Mouse (Mus musculus): ENCODE results near the gene Olfr430. TPM values are rescaled to one million over a fixed set of nuclear protein-coding genes. Genes with fewer than 3 reads are reported as not detected.

Gene Olfr430
- polyA plus RNA-seq, 1 experiment from 2014 or later, result not detected

DNA sequence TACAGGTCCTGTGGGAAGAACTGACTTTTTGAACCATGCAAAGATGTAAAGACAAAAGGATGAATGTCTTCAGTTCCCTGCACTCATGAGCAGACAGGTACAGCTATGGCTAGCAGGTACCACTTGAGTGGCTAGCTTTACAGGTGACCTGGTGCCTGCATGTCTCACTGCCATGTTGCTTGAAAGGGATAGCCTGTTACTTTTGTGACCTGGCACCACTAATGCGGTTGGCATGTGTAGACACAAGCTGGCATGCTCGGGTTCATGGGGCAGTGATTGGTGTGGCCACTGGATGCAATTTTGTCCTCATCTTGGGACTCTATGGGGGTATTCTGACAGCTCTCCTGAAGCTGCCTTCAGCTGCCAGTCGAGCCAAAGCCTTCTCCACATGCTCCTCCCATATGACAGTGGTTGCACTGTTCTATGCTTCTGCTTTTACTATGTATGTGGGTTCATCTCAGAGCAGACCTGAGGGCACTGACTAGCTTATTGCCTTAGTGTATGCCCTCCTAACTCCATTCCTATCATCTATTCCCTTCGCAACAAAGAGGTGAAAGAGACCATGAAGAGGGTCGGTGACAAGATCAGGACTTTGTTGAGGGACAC, 14.4 kb upstream of the Olfr430 start:
- no peak overlapping the region for H3K27ac ChIP-seq
- no peaks in the 10 kb centered on the region for H3K27me3 ChIP-seq (replicated peaks)
- no peaks in the 10 kb centered on the region for H3K36me3 ChIP-seq (replicated peaks)
- no peak overlapping the region for H3K4me3 ChIP-seq
- H3K9me3 ChIP-seq, result no peaks in the 10 kb centered on the region
- no peak for ATAC-seq (replicated peaks)
- H3K4me2 ChIP-seq, result no peak overlapping the region
- WGBS, result 84% methylated on average over 5 of the region's 5 CpGs
- H3K4me1 ChIP-seq, result no peaks in the 10 kb centered on the region
- H3K9ac ChIP-seq, result no peak overlapping the region

- Histone ChIP-seq H3K27ac (no peak overlapping the region), H3K4me2 (no peak overlapping the region), H3K4me1 (no peaks in the 10 kb centered on the region), H3K9ac (no peak overlapping the region), H3K36me3 (replicated peaks) (no peaks in the 10 kb centered on the region), H3K4me3 (no peak overlapping the region), H3K27me3 (replicated peaks) (no peaks in the 10 kb centered on the region), H3K9me3 (no peaks in the 10 kb centered on the region)
- 89% methylated on average over 3 of the region's 3 CpGs for WGBS
- ATAC-seq (replicated peaks), result no peak
Observed at GRCm38 (mm10) chr1:174052981-174053380, 13.4 kb upstream of the Olfr430 start.

- Histone ChIP-seq H3K4me1 (no peaks in the 10 kb centered on the region), H3K9me3 (no peaks in the 10 kb centered on the region), H3K4me3 (no peak overlapping the region), H3K27me3 (replicated peaks) (no peaks in the 10 kb centered on the region), H3K27ac (no peak overlapping the region), H3K4me2 (no peak overlapping the region), H3K9ac (no peak overlapping the region), H3K36me3 (replicated peaks) (no peaks in the 10 kb centered on the region)
- ATAC-seq (replicated peaks), result no peak
- 72% methylated on average over 2 of the region's 2 CpGs for WGBS
Observed at GRCm38 (mm10) chr1:174055248-174055647, 11.2 kb upstream of the Olfr430 start.

DNA sequence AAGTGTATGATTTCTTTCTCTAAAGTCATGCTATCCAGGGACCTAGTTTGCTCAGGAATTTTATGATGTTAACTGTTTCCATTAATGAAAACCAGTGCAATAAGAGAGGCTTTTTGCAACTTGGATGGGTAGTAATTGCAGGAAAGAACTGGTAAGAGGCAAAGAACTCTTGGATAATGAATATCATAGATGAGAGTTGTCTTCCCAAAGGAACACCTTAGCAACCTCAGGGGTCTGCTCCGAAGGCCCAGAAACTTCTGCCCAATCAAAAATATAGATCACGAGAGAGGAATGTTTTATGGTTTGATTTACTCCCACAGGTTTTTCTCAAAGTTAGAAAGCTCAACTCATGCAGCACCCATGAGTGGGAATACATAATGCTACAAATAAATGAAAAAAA, 17.6 kb downstream of the Olfr430 start, which contains the start of gene Olfr429:
Olfr429 (plus strand) TSS at position 301 of the 400 bp plus-strand sequence.
- Histone ChIP-seq H3K36me3 (replicated peaks) (no peaks in the 10 kb centered on the region), H3K4me2 (no peak within 1 kb of the TSS), H3K9me3 (no peaks in the 10 kb centered on the region), H3K27me3 (replicated peaks) (no peaks in the 10 kb centered on the region), H3K4me3 (no peak within 1 kb of the TSS), H3K4me1 (no peaks in the 10 kb centered on the region), H3K9ac (no peak within 1 kb of the TSS), H3K27ac (no peak within 1 kb of the TSS)
- no peak for ATAC-seq (replicated peaks)
- 91% methylated on average over 2 of the region's 2 CpGs for WGBS

DNA sequence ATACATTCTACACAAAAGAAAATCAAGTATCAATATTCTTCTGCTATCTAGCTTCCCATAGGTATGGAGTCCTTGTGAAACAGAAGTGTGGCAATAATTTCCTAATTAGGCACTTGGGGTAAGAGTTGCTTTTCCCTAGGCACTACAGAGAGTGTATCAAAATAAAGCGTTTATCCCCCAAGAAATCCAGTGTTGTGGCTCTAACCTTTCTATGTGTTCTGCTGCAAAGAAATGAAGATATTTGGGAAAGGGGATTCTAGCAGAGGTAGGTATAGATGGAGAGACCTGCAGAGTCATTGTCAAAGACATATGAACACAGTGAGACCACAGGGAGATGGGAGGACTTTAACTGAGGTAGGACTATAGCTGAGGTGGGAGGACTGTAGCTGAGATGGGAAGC, 30.2 kb downstream of the Olfr430 start, which contains the start of gene Olfr427:
Olfr427 (plus strand) TSS at position 301 of the 400 bp plus-strand sequence.
- no peaks in the 10 kb centered on the region for H3K27me3 ChIP-seq (replicated peaks)
- H3K4me2 ChIP-seq, result no peak within 1 kb of the TSS
- no peaks in the 10 kb centered on the region for H3K36me3 ChIP-seq (replicated peaks)
- H3K9ac ChIP-seq, result no peak within 1 kb of the TSS
- H3K9me3 ChIP-seq, result no peaks in the 10 kb centered on the region
- WGBS, result 88% methylated on average over 1 of the region's 1 CpGs
- no peak within 1 kb of the TSS for H3K4me3 ChIP-seq
- no peak for ATAC-seq (replicated peaks)
- H3K27ac ChIP-seq, result no peak within 1 kb of the TSS
- H3K4me1 ChIP-seq, result no peaks in the 10 kb centered on the region

DNA sequence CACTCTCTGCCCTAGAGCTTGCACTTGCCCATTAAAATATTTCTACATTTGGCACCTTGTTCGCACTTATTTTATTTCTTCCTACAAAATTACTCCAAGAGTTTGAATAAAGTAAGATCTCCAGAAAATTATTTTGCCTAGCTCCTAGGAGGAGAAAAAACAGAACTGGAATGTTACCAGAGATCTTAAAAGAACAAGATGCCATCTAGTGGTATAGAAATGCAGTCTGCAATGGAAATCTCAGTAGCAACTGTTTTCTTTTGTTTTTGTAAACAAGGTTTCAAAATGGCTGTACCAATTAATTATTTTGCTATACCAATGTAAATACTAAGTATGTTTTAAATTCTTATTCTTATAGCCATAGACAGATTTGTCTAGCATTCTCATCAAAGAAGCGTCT, 37.3 kb downstream of the Olfr430 start:
- Histone ChIP-seq H3K9me3 (no peaks in the 10 kb centered on the region), H3K4me1 (no peaks in the 10 kb centered on the region), H3K27ac (no peak overlapping the region), H3K9ac (no peak overlapping the region), H3K36me3 (replicated peaks) (no peaks in the 10 kb centered on the region), H3K27me3 (replicated peaks) (no peaks in the 10 kb centered on the region), H3K4me2 (no peak overlapping the region), H3K4me3 (no peak overlapping the region)
- 65% methylated on average over 2 of the region's 2 CpGs for WGBS
- no peak for ATAC-seq (replicated peaks)

- H3K4me1 ChIP-seq, result no peaks in the 10 kb centered on the region
- ATAC-seq (replicated peaks), result no peak
- WGBS, result 54% methylated on average over 2 of the region's 2 CpGs
Observed at GRCm38 (mm10) chr1:174121062-174121461, 54.7 kb downstream of the Olfr430 start, which contains the start of gene Olfr231. Gene Olfr231, minus strand, starts transcription at chr1:174121162.

More at GRCm38 (mm10) chr1:174121062-174121461, 54.7 kb downstream of the Olfr430 start, which contains the start of gene Olfr231:
- Histone ChIP-seq H3K4me2 (no peak within 1 kb of the TSS), H3K9me3 (no peaks in the 10 kb centered on the region), H3K9ac (no peak within 1 kb of the TSS), H3K27me3 (replicated peaks) (no peaks in the 10 kb centered on the region), H3K27ac (no peak within 1 kb of the TSS), H3K4me3 (no peak within 1 kb of the TSS), H3K36me3 (replicated peaks) (no peaks in the 10 kb centered on the region)

Other genes with a start within 250 kb of the Olfr430 start
- gene Ifi211, start 153.6 kb upstream of the Olfr430 start, polyA plus RNA-seq (2015; fragmentation: Nextera tagmentation; extraction: Ambion mirVana), result 0.39 and 0.70 TPM in 2 replicates
- gene Mndal, start 124.1 kb upstream of the Olfr430 start, polyA plus RNA-seq (2015; fragmentation: Nextera tagmentation; extraction: Ambion mirVana), result 0.76 and 0.79 TPM in 2 replicates
- 0.46 and 0.68 TPM in 2 replicates for gene Ifi203, start 123.9 kb upstream of the Olfr430 start, polyA plus RNA-seq (2015; fragmentation: Nextera tagmentation; extraction: Ambion mirVana)
- not detected in 2 replicates for gene Ifi202b, start 83.9 kb upstream of the Olfr430 start, polyA plus RNA-seq (2015; fragmentation: Nextera tagmentation; extraction: Ambion mirVana)
- gene Ifi205, start 34.8 kb upstream of the Olfr430 start, polyA plus RNA-seq (2015; fragmentation: Nextera tagmentation; extraction: Ambion mirVana), result 0.17 and 0.28 TPM in 2 replicates
- gene Olfr433, start 25.9 kb upstream of the Olfr430 start, polyA plus RNA-seq (2015; fragmentation: Nextera tagmentation; extraction: Ambion mirVana), result not detected in 2 replicates
- gene Olfr432, start 17.4 kb upstream of the Olfr430 start, polyA plus RNA-seq (2015; fragmentation: Nextera tagmentation; extraction: Ambion mirVana), result not detected in 2 replicates
- not detected in 2 replicates for gene Olfr429, start 17.7 kb downstream of the Olfr430 start, polyA plus RNA-seq (2015; fragmentation: Nextera tagmentation; extraction: Ambion mirVana)
- gene Olfr427, start 30.3 kb downstream of the Olfr430 start, polyA plus RNA-seq (2015; fragmentation: Nextera tagmentation; extraction: Ambion mirVana), result not detected in 2 replicates
- gene Olfr231, start 54.6 kb downstream of the Olfr430 start, polyA plus RNA-seq (2015; fragmentation: Nextera tagmentation; extraction: Ambion mirVana), result not detected in 2 replicates
- not detected in 2 replicates for gene Olfr424, start 64.9 kb downstream of the Olfr430 start, polyA plus RNA-seq (2015; fragmentation: Nextera tagmentation; extraction: Ambion mirVana)
- not detected in 2 replicates for gene Olfr420, start 89.0 kb downstream of the Olfr430 start, polyA plus RNA-seq (2015; fragmentation: Nextera tagmentation; extraction: Ambion mirVana)
- gene Spta1, start 106.2 kb downstream of the Olfr430 start, polyA plus RNA-seq (2015; fragmentation: Nextera tagmentation; extraction: Ambion mirVana), result 0.13 and 0.18 TPM in 2 replicates
- not detected in 2 replicates for gene Olfr419, start 185.5 kb downstream of the Olfr430 start, polyA plus RNA-seq (2015; fragmentation: Nextera tagmentation; extraction: Ambion mirVana)